Mouse (Mus musculus) midbrain, embryonic 11.5 days (tissue): Measurements from ENCODE around the gene Mmrn2. TPM values are rescaled to one million over a fixed set of nuclear protein-coding genes. Genes with fewer than 3 reads are reported as not detected.

Source experiments
- ATAC-seq: fragments of 200-750 bp; cut with Nextera tagmentation; 2 replicates; pipeline ENCODE4 v1.8.0; 2017; ENCODE audit warnings: moderate TSS enrichment, moderate library complexity; ENCODE audit not compliant: low FRiP score
- DNase-seq: peaks from one replicate; pipeline ENCODE4 v3.0.0; 2015; ENCODE audit warnings: low spot score; ENCODE audit errors: missing footprints
- H3K27ac ChIP-seq: fragments of 300-500 bp; sonication (generic); 2 replicates; pipeline ENCODE4 v1.5.1; 2014; ENCODE audit warnings: low read depth, low read length
- H3K27me3 ChIP-seq: fragments of 300-500 bp; sonication (generic); 2 replicates; pipeline ENCODE4 v1.6.1; 2014; ENCODE audit warnings: mild to moderate bottlenecking, low read length, moderate library complexity, mixed read lengths; ENCODE audit not compliant: control insufficient read depth, insufficient read depth
- H3K36me3 ChIP-seq: fragments of 300-500 bp; sonication (generic); 2 replicates; pipeline ENCODE4 v1.6.1; 2014; ENCODE audit warnings: mild to moderate bottlenecking, low read length, moderate library complexity, mixed read lengths; ENCODE audit not compliant: control insufficient read depth, insufficient read depth
- H3K4me1 ChIP-seq: fragments of 300-500 bp; sonication (generic); 2 replicates; pipeline ENCODE4 v1.6.1; 2014; ENCODE audit warnings: low read length; ENCODE audit not compliant: control insufficient read depth, insufficient read depth
- H3K4me2 ChIP-seq: fragments of 300-500 bp; sonication (generic); 2 replicates; pipeline ENCODE4 v1.6.1; 2014; ENCODE audit warnings: mild to moderate bottlenecking, moderate library complexity
- H3K4me3 ChIP-seq: fragments of 300-500 bp; sonication (generic); 2 replicates; pipeline ENCODE4 v1.5.1; 2014; ENCODE audit warnings: low read depth, low read length
- H3K9ac ChIP-seq: fragments of 300-500 bp; sonication (generic); 2 replicates; pipeline ENCODE4 v1.6.1; 2014; ENCODE audit warnings: low read length
- H3K9me3 ChIP-seq: fragments of 300-500 bp; sonication (generic); 2 replicates; pipeline ENCODE4 v1.6.1; 2016; ENCODE audit warnings: low read length; ENCODE audit not compliant: control insufficient read depth
- WGBS: fragments of 180-500 bp; shearing (Covaris S2); extraction: QIAGEN DNeasy Blood & Tissue Kit; methylation state at CpG from one replicate; pipeline ENCODE4 v1.1.7; 2014; 5-methylcytosine and 5-hydroxymethylcytosine counted together
- polyA plus RNA-seq: library from polyadenylated mRNA; unstranded; fragments of >200 nt; fragmentation: Nextera tagmentation; extraction: Ambion mirVana; gene quantifications from 2 replicates; pipeline ENCODE4 v1.2.1, GENCODE M21; 2014

The Mmrn2 gene
- polyA plus RNA-seq, 1 experiment from 2014 or later = 4.7 TPM

DNA sequence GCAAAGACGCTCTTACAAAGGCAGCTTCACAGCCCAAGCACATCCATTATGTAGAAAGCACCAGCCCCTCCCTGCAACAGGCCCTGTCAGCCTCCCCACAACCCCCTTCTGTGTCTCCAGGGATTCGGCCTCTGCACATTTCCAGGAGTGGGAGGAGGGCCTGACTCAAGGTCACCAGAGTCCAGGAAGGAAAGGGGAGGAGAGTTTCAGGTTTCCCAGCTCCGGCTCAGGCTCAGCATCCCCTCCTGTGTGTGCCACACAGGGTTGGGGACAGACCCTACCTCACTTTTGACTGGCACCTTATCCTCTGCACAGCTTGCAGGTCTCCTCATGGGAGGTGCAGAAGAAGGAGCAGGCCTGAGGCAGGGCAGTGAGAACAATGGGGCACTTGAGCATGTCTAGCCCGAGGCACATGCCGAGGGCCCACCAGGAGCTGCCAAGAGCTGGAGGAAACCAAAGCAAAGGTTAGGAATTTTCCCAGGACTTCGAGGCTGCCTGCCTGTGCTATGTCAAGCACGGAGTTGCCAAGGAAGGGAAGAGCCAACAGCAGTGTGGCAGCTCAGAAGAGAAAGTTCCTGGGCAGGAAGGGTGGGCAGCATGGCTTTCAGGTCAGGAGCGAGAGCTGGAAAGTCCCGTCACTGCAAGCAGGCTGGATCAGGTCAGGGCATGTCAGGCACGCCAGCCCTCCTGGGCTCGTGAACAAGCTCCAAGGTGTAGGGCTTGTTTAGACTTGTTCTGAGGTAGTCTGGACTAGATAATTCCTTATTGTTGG is 3.5 kb downstream of the Mmrn2 start:
- ATAC-seq (peak; percentile 41), DNase-seq (no peak)
- WGBS = 48% methylated on average over 11 of the region's 11 CpGs
- no peak overlapping the region for H3K27ac ChIP-seq
- H3K9me3 ChIP-seq = no peaks in the 10 kb centered on the region
- H3K27me3 ChIP-seq = no peaks in the 10 kb centered on the region
- no peak overlapping the region for H3K9ac ChIP-seq
- no peaks in the 10 kb centered on the region; the same call in none of the 2 replicates for H3K4me1 ChIP-seq
- no peaks in the 10 kb centered on the region for H3K36me3 ChIP-seq
- H3K4me3 ChIP-seq = no peak overlapping the region
- no peak overlapping the region for H3K4me2 ChIP-seq

DNA sequence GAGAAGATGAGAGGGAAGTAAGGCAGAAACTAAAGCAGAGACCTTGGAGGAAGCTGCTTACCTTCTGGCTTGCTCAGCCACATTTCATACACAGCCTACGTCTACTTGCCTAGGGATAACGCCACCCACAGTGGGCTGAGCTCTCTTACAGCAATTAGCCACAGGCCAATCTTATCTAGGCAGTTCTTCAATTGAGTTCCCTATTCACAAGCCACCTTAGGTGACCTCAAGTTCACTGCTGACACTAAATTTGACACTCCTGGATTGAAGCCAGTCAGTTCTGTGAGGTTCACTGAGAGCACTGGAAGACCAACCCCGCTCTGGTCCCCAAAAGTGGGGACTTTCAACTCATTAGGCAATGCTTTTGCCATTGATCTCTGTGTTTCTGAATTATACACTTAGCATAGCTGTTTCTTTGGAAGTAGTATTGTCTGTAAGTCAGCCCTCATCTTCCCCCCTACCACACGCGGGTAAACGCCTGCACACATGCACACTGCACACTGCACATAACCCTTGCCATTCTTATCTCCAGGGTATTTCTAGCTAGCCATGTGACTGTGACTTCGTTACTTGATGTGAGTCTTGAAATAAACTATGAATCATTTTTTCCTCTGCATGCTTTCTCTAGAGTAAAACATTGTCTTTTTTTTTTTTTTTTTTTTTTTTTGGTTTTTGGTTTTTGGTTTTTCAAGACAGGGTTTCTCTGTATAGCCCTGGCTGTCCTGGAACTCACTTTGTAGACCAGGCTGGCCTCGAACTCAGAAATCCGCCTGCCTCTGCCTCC is 7.8 kb downstream of the Mmrn2 start:
- no peak overlapping the region for H3K27ac ChIP-seq
- H3K36me3 ChIP-seq = no peaks in the 10 kb centered on the region
- no peak for DNase-seq
- H3K9me3 ChIP-seq = no peaks in the 10 kb centered on the region
- ATAC-seq = no peak
- H3K4me2 ChIP-seq = no peak overlapping the region
- H3K9ac ChIP-seq = no peak overlapping the region
- H3K4me3 ChIP-seq = no peak overlapping the region
- WGBS = 95% methylated on average over 7 of the region's 9 CpGs
- H3K27me3 ChIP-seq = no peaks in the 10 kb centered on the region
- H3K4me1 ChIP-seq = no peaks in the 10 kb centered on the region; the same call in 1 of the 2 replicates

DNA sequence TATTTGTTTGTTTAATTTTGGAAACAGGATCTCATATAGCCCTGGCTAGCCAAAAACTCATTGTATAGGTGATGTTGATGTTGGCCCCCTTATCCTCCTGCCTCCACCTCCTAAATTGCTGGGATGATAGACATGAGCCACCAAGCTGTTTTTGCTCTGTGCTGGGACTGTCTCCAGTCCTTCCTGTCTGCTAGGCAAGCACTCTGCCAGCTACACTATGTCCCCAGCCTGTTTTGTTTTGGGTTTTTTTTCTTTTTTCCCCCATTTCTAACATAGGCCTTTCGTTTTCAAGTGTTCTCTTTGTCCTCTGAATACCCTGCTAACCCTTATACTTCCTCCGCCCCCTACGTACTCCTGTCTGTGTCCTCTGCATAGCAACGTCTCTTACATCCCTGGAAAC is 18.0 kb downstream of the Mmrn2 start:
- no peak for ATAC-seq
- Histone ChIP-seq H3K27me3 (no peaks in the 10 kb centered on the region), H3K27ac (no peak overlapping the region), H3K36me3 (no peaks in the 10 kb centered on the region; the same call in 1 of the 2 replicates), H3K4me3 (no peak overlapping the region), H3K4me1 (no peaks in the 10 kb centered on the region; the same call in 1 of the 2 replicates), H3K9me3 (no peaks in the 10 kb centered on the region), H3K9ac (no peak overlapping the region), H3K4me2 (no peak overlapping the region)
- WGBS = 44% methylated on average over 4 of the region's 4 CpGs
- no peak for DNase-seq

DNA sequence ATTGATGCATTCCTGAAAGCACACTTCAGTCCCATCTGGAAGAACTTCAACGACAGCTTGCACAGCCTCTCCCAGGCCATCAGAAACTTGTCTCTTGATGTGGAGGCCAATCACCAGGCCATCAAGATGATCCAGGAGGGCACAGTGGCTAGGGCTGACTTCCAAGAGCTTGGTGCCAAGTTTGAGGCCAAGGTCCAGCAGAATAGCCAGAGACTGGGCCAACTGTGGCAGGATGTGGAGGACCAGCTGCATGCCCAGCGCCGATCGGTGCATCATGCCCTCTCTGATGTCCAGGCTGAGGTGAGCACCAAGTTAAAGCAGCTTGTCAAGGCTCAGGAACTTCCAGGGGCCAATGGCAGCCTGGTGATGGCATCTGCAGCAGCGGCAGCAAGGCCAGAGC is 22.6 kb downstream of the Mmrn2 start:
- 90% methylated on average over 5 of the region's 5 CpGs for WGBS

DNA sequence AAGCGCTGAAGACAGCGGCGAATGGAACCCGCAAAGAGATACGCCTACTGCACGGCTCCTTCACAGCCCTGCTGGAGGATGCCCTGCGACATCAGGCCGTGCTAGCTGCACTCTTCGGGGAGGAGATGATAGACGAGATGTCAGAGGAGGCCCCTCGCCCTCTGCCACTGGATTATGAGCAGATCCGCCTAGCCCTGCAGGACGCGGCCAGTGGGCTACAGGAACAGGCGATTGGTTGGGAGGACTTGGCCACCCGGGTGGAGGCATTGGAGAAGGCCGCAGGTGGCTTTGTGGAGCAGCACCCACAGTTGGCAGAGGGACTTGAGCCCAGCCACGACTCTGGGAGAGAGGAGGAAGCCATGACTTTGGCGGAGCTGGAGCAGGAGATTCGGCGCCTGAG is 23.6 kb downstream of the Mmrn2 start:
- H3K4me3 ChIP-seq = no peak overlapping the region
- H3K36me3 ChIP-seq = peaks cover 4% of the 10 kb centered on the region
- 93% methylated on average over 21 of the region's 21 CpGs for WGBS
- no peak overlapping the region for H3K9ac ChIP-seq
- no peaks in the 10 kb centered on the region for H3K4me1 ChIP-seq
- H3K4me2 ChIP-seq = no peak overlapping the region
- ATAC-seq = no peak
- DNase-seq = no peak
- H3K27me3 ChIP-seq = no peaks in the 10 kb centered on the region
- H3K27ac ChIP-seq = no peak overlapping the region
- H3K9me3 ChIP-seq = no peaks in the 10 kb centered on the region

More for the DNA sequence above, 22.6 kb downstream of the Mmrn2 start:
- no peak overlapping the region for H3K27ac ChIP-seq
- no peak overlapping the region for H3K4me2 ChIP-seq
- ATAC-seq = no peak
- no peaks in the 10 kb centered on the region for H3K27me3 ChIP-seq
- H3K9me3 ChIP-seq = no peaks in the 10 kb centered on the region
- H3K9ac ChIP-seq = no peak overlapping the region
- peaks cover under 1% of the 10 kb centered on the region for H3K36me3 ChIP-seq
- H3K4me3 ChIP-seq = no peak overlapping the region
- H3K4me1 ChIP-seq = no peaks in the 10 kb centered on the region; the same call in 1 of the 2 replicates
- DNase-seq = no peak

DNA sequence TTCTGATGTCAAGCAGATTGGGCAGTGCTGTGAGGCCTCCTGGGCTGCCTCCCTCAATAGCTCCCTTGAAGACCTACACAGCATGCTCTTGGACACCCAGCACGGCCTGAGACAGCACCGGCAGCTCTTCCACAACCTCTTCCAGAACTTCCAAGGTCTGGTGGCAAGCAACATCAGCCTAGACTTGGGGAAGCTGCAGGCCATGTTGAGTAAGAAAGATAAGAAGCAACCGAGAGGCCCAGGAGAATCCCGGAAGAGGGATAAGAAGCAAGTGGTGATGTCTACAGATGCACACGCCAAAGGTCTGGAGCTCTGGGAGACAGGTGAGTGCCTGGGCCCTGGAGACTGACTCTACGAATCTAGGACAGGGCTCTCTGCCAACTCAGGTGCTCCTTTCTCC is 24.0 kb downstream of the Mmrn2 start:
- no peaks in the 10 kb centered on the region for H3K4me1 ChIP-seq
- no peak for ATAC-seq
- H3K36me3 ChIP-seq = peaks cover 4% of the 10 kb centered on the region
- H3K9me3 ChIP-seq = no peaks in the 10 kb centered on the region
- no peak for DNase-seq
- H3K9ac ChIP-seq = no peak overlapping the region
- H3K4me3 ChIP-seq = no peak overlapping the region
- H3K27me3 ChIP-seq = no peaks in the 10 kb centered on the region
- H3K4me2 ChIP-seq = no peak overlapping the region
- WGBS = 98% methylated on average over 6 of the region's 6 CpGs
- H3K27ac ChIP-seq = no peak overlapping the region

DNA sequence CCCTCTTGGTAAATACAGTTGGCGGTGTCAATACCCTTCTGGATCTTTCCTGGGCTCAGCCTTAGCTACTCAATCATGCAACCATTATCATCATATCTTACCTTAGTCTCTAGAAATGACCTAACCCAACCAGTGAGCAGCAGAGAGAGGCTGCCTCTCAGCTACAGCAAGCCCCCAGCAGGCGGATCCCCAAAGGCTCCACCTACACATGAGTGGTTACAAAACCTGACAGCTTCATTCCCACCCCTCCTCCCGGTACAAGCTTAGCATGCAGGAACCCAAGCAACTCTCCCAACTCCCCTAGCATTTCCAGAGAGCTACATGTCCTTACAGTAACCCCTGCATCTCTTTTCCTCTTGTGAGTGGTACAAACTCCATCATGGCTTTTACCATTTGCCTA is 24.8 kb downstream of the Mmrn2 start:
- no peak for ATAC-seq
- peaks cover 4% of the 10 kb centered on the region for H3K36me3 ChIP-seq
- H3K27me3 ChIP-seq = no peaks in the 10 kb centered on the region
- no peaks in the 10 kb centered on the region for H3K4me1 ChIP-seq
- no peak overlapping the region for H3K9ac ChIP-seq
- H3K27ac ChIP-seq = no peak overlapping the region
- H3K4me3 ChIP-seq = no peak overlapping the region
- DNase-seq = no peak
- 90% methylated on average over 3 of the region's 3 CpGs for WGBS
- H3K9me3 ChIP-seq = no peaks in the 10 kb centered on the region
- H3K4me2 ChIP-seq = no peak overlapping the region

DNA sequence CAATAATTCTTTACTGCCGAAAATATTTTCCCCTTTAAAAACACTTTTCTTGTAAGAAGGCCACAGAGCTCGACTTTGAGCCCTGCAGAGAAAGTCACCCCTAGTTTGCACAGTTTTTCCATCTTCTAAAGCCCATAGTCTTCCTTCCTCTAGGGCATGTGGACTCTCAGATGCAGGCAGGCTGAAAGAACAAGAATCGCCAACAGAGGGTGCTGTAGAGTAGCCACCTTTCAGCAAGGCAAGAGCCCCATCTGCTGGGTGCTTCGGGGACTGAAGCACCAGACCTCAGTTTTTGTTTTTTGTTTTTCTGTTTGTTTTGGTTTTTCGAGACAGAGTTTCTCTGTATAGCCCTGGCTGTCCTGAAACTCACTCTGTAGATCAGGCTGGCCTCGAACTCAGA is 25.9 kb downstream of the Mmrn2 start:
- no peak for ATAC-seq
- Histone ChIP-seq H3K27ac (no peak overlapping the region), H3K9ac (no peak overlapping the region), H3K9me3 (no peaks in the 10 kb centered on the region), H3K36me3 (peaks cover 4% of the 10 kb centered on the region), H3K4me3 (no peak overlapping the region), H3K4me1 (no peaks in the 10 kb centered on the region), H3K27me3 (no peaks in the 10 kb centered on the region), H3K4me2 (no peak overlapping the region)
- WGBS = 55% methylated on average over 6 of the region's 6 CpGs
- peak; percentile 97 for DNase-seq

DNA sequence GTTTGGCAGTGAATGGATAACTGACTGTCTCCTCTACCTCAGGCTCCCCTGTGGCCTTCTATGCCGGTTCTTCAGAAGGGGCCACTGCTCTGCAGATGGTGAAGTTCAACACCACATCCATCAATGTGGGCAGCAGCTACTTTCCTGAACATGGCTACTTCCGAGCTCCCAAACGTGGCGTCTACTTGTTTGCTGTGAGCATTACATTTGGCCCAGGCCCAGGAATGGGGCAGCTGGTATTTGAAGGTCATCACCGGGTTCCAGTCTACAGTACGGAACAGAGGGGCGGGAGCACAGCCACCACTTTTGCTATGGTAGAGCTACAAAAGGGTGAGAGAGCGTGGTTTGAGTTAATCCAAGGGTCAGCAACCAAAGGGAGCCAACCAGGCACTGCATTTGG is 27.6 kb downstream of the Mmrn2 start:
- no peaks in the 10 kb centered on the region for H3K4me1 ChIP-seq

More for the DNA sequence above, 27.6 kb downstream of the Mmrn2 start:
- DNase-seq (no peak), ATAC-seq (no peak)
- Histone ChIP-seq H3K4me2 (no peak overlapping the region), H3K4me3 (no peak overlapping the region), H3K27ac (no peak overlapping the region), H3K36me3 (peaks cover 4% of the 10 kb centered on the region), H3K9me3 (no peaks in the 10 kb centered on the region), H3K9ac (no peak overlapping the region), H3K27me3 (no peaks in the 10 kb centered on the region)
- 90% methylated on average over 8 of the region's 8 CpGs for WGBS
